Mouse (Mus musculus) neural tube, embryonic 11.5 days (tissue): ENCODE measurements at regions not wholly inside any gene's neighbourhood (a gene's known extent, or its start where the extent isn't known, plus 50 kb on each side); places are given as distances from the start of the nearest gene placed in this dataset.

Experiments used
- ATAC-seq: fragments of 200-750 bp; cut with Nextera tagmentation; 2 replicates; pipeline ENCODE4 v1.8.0; 2017; ENCODE audit warnings: moderate number of reproducible peaks, mild to moderate bottlenecking, moderate TSS enrichment, moderate library complexity; ENCODE audit not compliant: insufficient read depth, low FRiP score, low TSS enrichment
- DNase-seq: peaks from one replicate; pipeline ENCODE4 v3.0.0-alpha.2; 2015; ENCODE audit warnings: low spot score
- H3K27ac ChIP-seq: fragments of 300-500 bp; sonication (generic); 2 replicates; pipeline ENCODE4 v1.5.1; 2014; ENCODE audit warnings: low read depth, mild to moderate bottlenecking, low read length
- H3K27me3 ChIP-seq: fragments of 300-500 bp; sonication (generic); 2 replicates; pipeline ENCODE4 v1.6.1; 2014; ENCODE audit warnings: mild to moderate bottlenecking, low read length, mixed read lengths; ENCODE audit not compliant: control insufficient read depth, insufficient read depth
- H3K36me3 ChIP-seq: fragments of 300-500 bp; sonication (generic); 2 replicates; pipeline ENCODE4 v1.6.1; 2014; ENCODE audit warnings: mild to moderate bottlenecking, low read length, moderate library complexity, mixed read lengths; ENCODE audit not compliant: control insufficient read depth, insufficient read depth
- H3K4me1 ChIP-seq: fragments of 300-500 bp; sonication (generic); 2 replicates; pipeline ENCODE4 v1.6.1; 2014; ENCODE audit warnings: low read length, mixed read lengths; ENCODE audit not compliant: control insufficient read depth, insufficient read depth
- H3K4me2 ChIP-seq: fragments of 300-500 bp; sonication (generic); 2 replicates; pipeline ENCODE4 v1.6.1; 2014; ENCODE audit warnings: low read depth, mild to moderate bottlenecking, moderate library complexity
- H3K4me3 ChIP-seq: fragments of 300-500 bp; sonication (generic); 2 replicates; pipeline ENCODE4 v1.5.1; 2014; ENCODE audit warnings: low read depth, low read length
- H3K9ac ChIP-seq: fragments of 300-500 bp; sonication (generic); 2 replicates; pipeline ENCODE4 v1.6.1; 2014; ENCODE audit warnings: mild to moderate bottlenecking, low read length
- H3K9me3 ChIP-seq: fragments of 300-500 bp; sonication (generic); 2 replicates; pipeline ENCODE4 v1.6.1; 2016; ENCODE audit warnings: low read length; ENCODE audit not compliant: control insufficient read depth
- WGBS: fragments of 180-500 bp; shearing (Covaris S2); extraction: QIAGEN DNeasy Blood & Tissue Kit; methylation state at CpG from one replicate; pipeline ENCODE4 v1.1.7; 2014; 5-methylcytosine and 5-hydroxymethylcytosine counted together

GRCm38 (mm10) chr2:101440231-101440630, 184.3 kb upstream of the Rag2 start:
- Histone ChIP-seq H3K4me1 (no peaks in the 10 kb centered on the region), H3K4me3 (no peak overlapping the region), H3K9me3 (no peaks in the 10 kb centered on the region), H3K4me2 (no peak overlapping the region), H3K9ac (no peak overlapping the region), H3K27ac (no peak overlapping the region), H3K36me3 (no peaks in the 10 kb centered on the region), H3K27me3 (no peaks in the 10 kb centered on the region)
- 81% methylated on average over 5 of the region's 5 CpGs for WGBS
- no peak for DNase-seq
- ATAC-seq = no peak

- Histone ChIP-seq H3K27me3 (no peaks in the 10 kb centered on the region), H3K4me3 (no peak overlapping the region), H3K4me2 (no peak overlapping the region), H3K4me1 (no peaks in the 10 kb centered on the region), H3K36me3 (no peaks in the 10 kb centered on the region), H3K9me3 (no peaks in the 10 kb centered on the region), H3K9ac (no peak overlapping the region), H3K27ac (no peak overlapping the region)
- DNase-seq (no peak), ATAC-seq (no peak)
- 75% methylated on average over 5 of the region's 5 CpGs for WGBS
These were observed 183.4 kb upstream of the Rag2 start for GRCm38 (mm10) chr2:101441081-101441630.

DNA sequence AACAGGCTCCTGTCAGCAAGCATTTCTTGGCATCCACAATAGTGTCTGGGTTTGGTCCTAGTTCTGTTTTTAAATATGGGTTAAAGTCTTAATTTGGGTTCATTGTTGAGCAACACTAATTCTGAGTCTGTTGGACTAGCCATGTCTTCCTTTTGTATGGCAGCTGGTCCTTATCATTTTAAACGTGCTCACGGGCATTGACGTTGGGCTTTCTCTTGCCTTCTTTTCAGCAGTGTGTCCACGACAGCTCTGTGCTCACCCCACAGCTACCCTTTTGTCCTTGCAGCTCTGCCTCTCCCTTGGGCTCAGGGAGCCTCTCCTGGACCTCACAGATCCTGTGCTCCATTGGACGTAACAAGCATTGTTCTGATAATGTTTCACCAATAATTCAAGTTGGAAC, 168.9 kb upstream of the Rag2 start:
- Histone ChIP-seq H3K9me3 (no peaks in the 10 kb centered on the region), H3K4me1 (no peaks in the 10 kb centered on the region), H3K9ac (no peak overlapping the region), H3K4me2 (no peak overlapping the region), H3K27me3 (no peaks in the 10 kb centered on the region), H3K4me3 (no peak overlapping the region), H3K27ac (no peak overlapping the region), H3K36me3 (no peaks in the 10 kb centered on the region)
- WGBS = 75% methylated on average over 5 of the region's 5 CpGs
- DNase-seq = no peak
- ATAC-seq = no peak

DNA sequence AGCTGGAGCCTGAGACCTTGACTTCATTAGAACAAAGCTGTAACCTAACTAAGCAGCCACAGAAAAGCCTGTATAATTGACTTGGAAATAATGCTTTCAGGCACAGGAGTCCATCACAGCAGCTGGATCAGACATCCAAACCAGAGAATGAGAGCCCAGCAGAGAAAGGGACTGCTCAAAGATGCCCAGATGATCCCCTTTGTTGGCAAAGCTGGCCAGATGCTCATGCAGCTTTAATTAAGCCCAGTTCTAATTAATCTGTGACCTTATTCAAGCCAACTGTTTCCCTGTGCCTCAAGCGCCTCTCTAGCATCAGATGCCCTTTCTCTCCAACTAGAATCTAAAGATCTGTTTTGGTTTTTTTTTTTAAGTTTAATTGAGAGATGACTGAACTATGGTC, 165.6 kb upstream of the Rag2 start:
- Histone ChIP-seq H3K4me2 (no peak overlapping the region), H3K9ac (no peak overlapping the region), H3K4me1 (no peaks in the 10 kb centered on the region), H3K27ac (no peak overlapping the region), H3K4me3 (no peak overlapping the region), H3K27me3 (no peaks in the 10 kb centered on the region), H3K36me3 (no peaks in the 10 kb centered on the region), H3K9me3 (no peaks in the 10 kb centered on the region)
- DNase-seq = no peak
- ATAC-seq = no peak
- WGBS = 89% methylated on average over 1 of the region's 1 CpGs

DNA sequence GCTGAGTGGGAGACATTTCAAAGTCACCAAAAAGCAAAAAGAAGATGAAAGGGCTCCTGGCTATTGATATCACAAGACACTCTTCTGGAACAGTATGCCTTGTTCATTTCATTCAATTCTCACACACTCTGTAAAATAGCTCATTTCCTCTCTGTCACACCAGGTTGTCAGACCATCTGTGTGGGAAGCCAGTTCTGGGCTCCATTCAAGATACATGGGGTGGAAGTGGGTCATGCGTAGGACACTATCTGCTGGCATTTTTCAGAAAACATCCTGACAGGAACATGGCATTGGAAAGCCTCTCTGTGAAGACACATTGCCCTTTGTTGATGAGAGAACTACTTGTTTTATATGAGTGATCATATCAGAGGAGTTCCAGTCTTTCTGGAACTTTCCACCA, 162.1 kb upstream of the Rag2 start:
- Histone ChIP-seq H3K27me3 (no peaks in the 10 kb centered on the region), H3K36me3 (no peaks in the 10 kb centered on the region), H3K4me3 (no peak overlapping the region), H3K27ac (no peak overlapping the region), H3K4me1 (no peaks in the 10 kb centered on the region), H3K4me2 (no peak overlapping the region), H3K9me3 (no peaks in the 10 kb centered on the region), H3K9ac (no peak overlapping the region)
- 97% methylated on average over 1 of the region's 1 CpGs for WGBS
- DNase-seq (no peak), ATAC-seq (no peak)

GRCm38 (mm10) chr2:101464291-101465140, 160.0 kb upstream of the Rag2 start:
- H3K9me3 ChIP-seq = no peaks in the 10 kb centered on the region
- H3K4me1 ChIP-seq = no peaks in the 10 kb centered on the region
- H3K4me2 ChIP-seq = no peak overlapping the region
- no peaks in the 10 kb centered on the region for H3K27me3 ChIP-seq
- H3K4me3 ChIP-seq = no peak overlapping the region
- DNase-seq = no peak
- no peak; the same call in 1 of the 2 replicates for ATAC-seq
- H3K9ac ChIP-seq = no peak overlapping the region
- no peaks in the 10 kb centered on the region for H3K36me3 ChIP-seq
- WGBS = 67% methylated on average over 9 of the region's 9 CpGs
- H3K27ac ChIP-seq = no peak overlapping the region

GRCm38 (mm10) chr2:101470569-101471100, 153.9 kb upstream of the Rag2 start:
- no peaks in the 10 kb centered on the region for H3K9me3 ChIP-seq
- no peaks in the 10 kb centered on the region for H3K4me1 ChIP-seq
- H3K27ac ChIP-seq = no peak overlapping the region
- no peak for ATAC-seq
- H3K27me3 ChIP-seq = no peaks in the 10 kb centered on the region
- WGBS = 91% methylated on average over 6 of the region's 6 CpGs
- no peaks in the 10 kb centered on the region for H3K36me3 ChIP-seq
- H3K4me3 ChIP-seq = no peak overlapping the region
- DNase-seq = no peak
- no peak overlapping the region for H3K9ac ChIP-seq
- H3K4me2 ChIP-seq = no peak overlapping the region

DNA sequence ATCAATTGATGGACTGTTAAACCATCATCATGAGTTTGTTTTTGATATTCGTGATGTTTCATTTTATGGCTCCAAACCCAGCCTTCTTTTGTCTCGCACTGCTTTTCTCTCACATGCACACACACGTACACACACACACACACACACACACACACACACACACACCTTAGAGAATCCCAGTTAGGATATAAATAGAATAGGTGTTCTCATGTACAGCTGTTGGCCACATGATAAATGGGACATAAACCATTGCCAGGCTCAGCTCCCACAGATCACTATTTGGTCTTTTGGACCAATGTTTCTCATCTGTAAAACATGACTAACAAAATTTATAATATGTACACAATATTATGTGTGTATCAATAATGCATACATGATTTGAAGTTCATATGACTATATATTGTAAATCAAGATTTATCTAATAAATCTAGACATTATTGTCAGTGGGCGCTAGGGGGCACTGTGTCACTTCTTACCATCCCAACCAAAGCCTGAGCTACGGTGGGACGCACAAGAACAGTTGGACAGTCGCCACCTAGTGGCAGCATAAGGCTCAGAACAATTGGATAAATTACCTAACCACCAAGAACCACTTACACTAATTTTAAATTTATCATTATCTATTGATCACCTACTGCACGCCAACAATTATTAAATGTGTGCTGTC, 151.9 kb upstream of the Rag2 start:
- WGBS = 31% methylated on average over 8 of the region's 8 CpGs
- H3K27ac ChIP-seq = no peak overlapping the region
- no peaks in the 10 kb centered on the region for H3K4me1 ChIP-seq
- no peak overlapping the region for H3K4me2 ChIP-seq
- DNase-seq (peak; percentile 83), ATAC-seq (peak; percentile 80)
- no peaks in the 10 kb centered on the region for H3K36me3 ChIP-seq
- no peak overlapping the region for H3K9ac ChIP-seq
- H3K9me3 ChIP-seq = no peaks in the 10 kb centered on the region
- no peaks in the 10 kb centered on the region for H3K27me3 ChIP-seq
- no peak overlapping the region for H3K4me3 ChIP-seq
